Mouse (Mus musculus) bone marrow macrophage, adult 2 months (primary cell): ENCODE results near the gene Zfr.

ENCODE experiments used
- CTCF ChIP-seq: IDR thresholded peaks from 2 replicates; pipeline ENCODE4 v1.5.1; 2012; ENCODE audit warnings: low read depth, mild to moderate bottlenecking, low read length, moderate library complexity
- POLR2A ChIP-seq: IDR thresholded peaks from 2 replicates; pipeline ENCODE4 v1.6.1; 2012; ENCODE audit warnings: mild to moderate bottlenecking, low read depth, low read length, borderline replicate concordance

GRCm38 (mm10) chr15:12067971-12068370 lies 49.7 kb upstream of the Zfr start:
- TF ChIP-seq CTCF, result no peak
- no peak for TF ChIP-seq POLR2A
